Mouse (Mus musculus): ENCODE measurements at regions not wholly inside any gene's neighbourhood (a gene's known extent, or its start where the extent isn't known, plus 50 kb on each side); places are given as distances from the start of the nearest gene placed in this dataset.

GRCm38 (mm10) chr10:111574812-111575211 lies 68.7 kb downstream of the Phlda1 start:
- Histone ChIP-seq H3K36me3 (ENCODE audit: control insufficient read depth, insufficient read depth) (no peaks in the 10 kb centered on the region), H3K27me3 (ENCODE audit: control insufficient read depth, insufficient read depth, insufficient read length) (no peaks in the 10 kb centered on the region), H3K79me2 (ENCODE audit: control insufficient read depth, insufficient read depth) (no peaks in the 10 kb centered on the region), H3ac (ENCODE audit: control insufficient read depth, insufficient read length, low read depth) (no peak overlapping the region), H3K79me3 (ENCODE audit: low read depth) (no peaks in the 10 kb centered on the region), H3K4me3 (ENCODE audit: insufficient read depth, poor library complexity, severe bottlenecking) (no peak overlapping the region)
- TF ChIP-seq CEBPB (IDR thresholded peaks at IDR 0.05; ENCODE audit: low read depth), result no peak
- TF ChIP-seq USF1 (IDR thresholded peaks at IDR 0.05; ENCODE audit: low read depth), result no peak
- TF ChIP-seq CTCF (IDR thresholded peaks at IDR 0.05; ENCODE audit: control insufficient read depth, insufficient read depth, insufficient read length), result no peak
- TF ChIP-seq FOSL1 (IDR thresholded peaks at IDR 0.05; ENCODE audit: insufficient read depth, low read length, poor library complexity, severe bottlenecking), result no peak
- TF ChIP-seq MYOD1 (IDR thresholded peaks at IDR 0.05; ENCODE audit: control insufficient read depth, insufficient read length, low read depth), result no peak
- no peak for TF ChIP-seq MAX (IDR thresholded peaks at IDR 0.05)
- no peak for TF ChIP-seq MYOG (IDR thresholded peaks at IDR 0.05; ENCODE audit: control insufficient read depth, extremely low read depth, insufficient read length)

GRCm38 (mm10) chr10:111575256-111575655 lies 69.2 kb downstream of the Phlda1 start:
- H3K79me3 ChIP-seq (ENCODE audit: low read depth), result no peaks in the 10 kb centered on the region
- no peaks in the 10 kb centered on the region for H3K27me3 ChIP-seq (ENCODE audit: control insufficient read depth, insufficient read depth, insufficient read length)
- no peaks in the 10 kb centered on the region for H3K79me2 ChIP-seq (ENCODE audit: control insufficient read depth, insufficient read depth)
- H3K36me3 ChIP-seq (ENCODE audit: control insufficient read depth, insufficient read depth), result no peaks in the 10 kb centered on the region
- no peak overlapping the region for H3ac ChIP-seq (ENCODE audit: control insufficient read depth, insufficient read length, low read depth)
- TF ChIP-seq CEBPB (IDR thresholded peaks at IDR 0.05; ENCODE audit: low read depth), result no peak
- no peak for TF ChIP-seq CTCF (IDR thresholded peaks at IDR 0.05; ENCODE audit: control insufficient read depth, insufficient read depth, insufficient read length)
- no peak for TF ChIP-seq MAX (IDR thresholded peaks at IDR 0.05)
- no peak for TF ChIP-seq USF1 (IDR thresholded peaks at IDR 0.05; ENCODE audit: low read depth)
- no peak for TF ChIP-seq MYOD1 (IDR thresholded peaks at IDR 0.05; ENCODE audit: control insufficient read depth, insufficient read length, low read depth)
- TF ChIP-seq MYOG (IDR thresholded peaks at IDR 0.05; ENCODE audit: control insufficient read depth, extremely low read depth, insufficient read length), result no peak
- TF ChIP-seq FOSL1 (IDR thresholded peaks at IDR 0.05; ENCODE audit: insufficient read depth, low read length, poor library complexity, severe bottlenecking), result no peak
- no peak overlapping the region for H3K4me3 ChIP-seq (ENCODE audit: insufficient read depth, poor library complexity, severe bottlenecking)

- Histone ChIP-seq H3ac (ENCODE audit: control insufficient read depth, insufficient read length, low read depth) (peak overlapping the region; percentile 48), H3K27me3 (ENCODE audit: control insufficient read depth, insufficient read depth, insufficient read length) (no peaks in the 10 kb centered on the region), H3K79me2 (ENCODE audit: control insufficient read depth, insufficient read depth) (no peaks in the 10 kb centered on the region), H3K79me3 (ENCODE audit: low read depth) (no peaks in the 10 kb centered on the region), H3K36me3 (ENCODE audit: control insufficient read depth, insufficient read depth) (no peaks in the 10 kb centered on the region), H3K4me3 (ENCODE audit: insufficient read depth, poor library complexity, severe bottlenecking) (no peak overlapping the region)
- TF ChIP-seq MYOG (IDR thresholded peaks at IDR 0.05; ENCODE audit: control insufficient read depth, extremely low read depth, insufficient read length), result no peak
- peak; percentile 48 for TF ChIP-seq MAX (IDR thresholded peaks at IDR 0.05)
- TF ChIP-seq CEBPB (IDR thresholded peaks at IDR 0.05; ENCODE audit: low read depth), result peak; percentile 71
- no peak for TF ChIP-seq MYOD1 (IDR thresholded peaks at IDR 0.05; ENCODE audit: control insufficient read depth, insufficient read length, low read depth)
- peak; percentile 90 for TF ChIP-seq FOSL1 (IDR thresholded peaks at IDR 0.05; ENCODE audit: insufficient read depth, low read length, poor library complexity, severe bottlenecking)
Observed at GRCm38 (mm10) chr10:111575926-111576325, 69.8 kb downstream of the Phlda1 start.

GRCm38 (mm10) chr10:111576395-111577069 lies 70.4 kb downstream of the Phlda1 start:
- no peaks in the 10 kb centered on the region for H3K27me3 ChIP-seq (ENCODE audit: control insufficient read depth, insufficient read depth, insufficient read length)
- TF ChIP-seq FOSL1 (IDR thresholded peaks at IDR 0.05; ENCODE audit: insufficient read depth, low read length, poor library complexity, severe bottlenecking) (no peak), USF1 (IDR thresholded peaks at IDR 0.05; ENCODE audit: low read depth) (no peak), MYOD1 (IDR thresholded peaks at IDR 0.05; ENCODE audit: control insufficient read depth, insufficient read length, low read depth) (no peak), MAX (IDR thresholded peaks at IDR 0.05) (no peak), CTCF (IDR thresholded peaks at IDR 0.05; ENCODE audit: control insufficient read depth, insufficient read depth, insufficient read length) (no peak), CEBPB (IDR thresholded peaks at IDR 0.05; ENCODE audit: low read depth) (no peak), MYOG (IDR thresholded peaks at IDR 0.05; ENCODE audit: control insufficient read depth, extremely low read depth, insufficient read length) (no peak)
- no peaks in the 10 kb centered on the region for H3K36me3 ChIP-seq (ENCODE audit: control insufficient read depth, insufficient read depth)
- no peak overlapping the region for H3K4me3 ChIP-seq (ENCODE audit: insufficient read depth, poor library complexity, severe bottlenecking)
- peak overlapping the region; percentile 10 for H3ac ChIP-seq (ENCODE audit: control insufficient read depth, insufficient read length, low read depth)
- H3K79me3 ChIP-seq (ENCODE audit: low read depth), result no peaks in the 10 kb centered on the region
- no peaks in the 10 kb centered on the region for H3K79me2 ChIP-seq (ENCODE audit: control insufficient read depth, insufficient read depth)

- no peaks in the 10 kb centered on the region for H3K79me2 ChIP-seq (ENCODE audit: control insufficient read depth, insufficient read depth)
- H3K4me3 ChIP-seq (ENCODE audit: insufficient read depth, poor library complexity, severe bottlenecking), result no peak overlapping the region
- H3K36me3 ChIP-seq (ENCODE audit: control insufficient read depth, insufficient read depth), result no peaks in the 10 kb centered on the region
- no peaks in the 10 kb centered on the region for H3K79me3 ChIP-seq (ENCODE audit: low read depth)
- TF ChIP-seq MAX (IDR thresholded peaks at IDR 0.05) (no peak), CTCF (IDR thresholded peaks at IDR 0.05; ENCODE audit: control insufficient read depth, insufficient read depth, insufficient read length) (no peak), USF1 (IDR thresholded peaks at IDR 0.05; ENCODE audit: low read depth) (no peak), MYOD1 (IDR thresholded peaks at IDR 0.05; ENCODE audit: control insufficient read depth, insufficient read length, low read depth) (no peak), FOSL1 (IDR thresholded peaks at IDR 0.05; ENCODE audit: insufficient read depth, low read length, poor library complexity, severe bottlenecking) (no peak), MYOG (IDR thresholded peaks at IDR 0.05; ENCODE audit: control insufficient read depth, extremely low read depth, insufficient read length) (no peak), CEBPB (IDR thresholded peaks at IDR 0.05; ENCODE audit: low read depth) (no peak)
- H3K27me3 ChIP-seq (ENCODE audit: control insufficient read depth, insufficient read depth, insufficient read length), result no peaks in the 10 kb centered on the region
- no peak overlapping the region for H3ac ChIP-seq (ENCODE audit: control insufficient read depth, insufficient read length, low read depth)
Observed at GRCm38 (mm10) chr10:111578536-111578935, 72.5 kb downstream of the Phlda1 start.

Measured in C2C12 (cell line).